Mouse (Mus musculus) C2C12 (cell line): ENCODE results near the gene Lhpp. TPM values are rescaled to one million over a fixed set of nuclear protein-coding genes. Genes with fewer than 3 reads are reported as not detected.

Experiments used
- H3K27me3 ChIP-seq: one replicate; pipeline ENCODE4 v1.6.1; 2011; ENCODE audit not compliant: control insufficient read depth, insufficient read depth, insufficient read length
- H3K36me3 ChIP-seq: one replicate; pipeline ENCODE4 v1.6.1; 2011; ENCODE audit not compliant: control insufficient read depth, insufficient read depth
- H3K4me3 ChIP-seq: one replicate; pipeline ENCODE4 v1.5.1; 2011; ENCODE audit warnings: mild to moderate bottlenecking, control low read depth; ENCODE audit not compliant: poor library complexity, insufficient read depth, severe bottlenecking
- H3K79me2 ChIP-seq: one replicate; pipeline ENCODE4 v1.6.1; 2011; ENCODE audit not compliant: control insufficient read depth, insufficient read depth
- H3K79me3 ChIP-seq: one replicate; pipeline ENCODE4 v1.6.1; 2011; ENCODE audit warnings: low read depth, control low read depth
- H3ac ChIP-seq: one replicate; pipeline ENCODE3; 2011; ENCODE audit warnings: low read depth; ENCODE audit not compliant: control insufficient read depth, insufficient read length
- CEBPB ChIP-seq: IDR thresholded peaks from one replicate; pipeline ENCODE4 v1.6.1; 2011; ENCODE audit warnings: low read depth, mild to moderate bottlenecking, control low read depth, moderate library complexity
- CTCF ChIP-seq: IDR thresholded peaks from one replicate; pipeline ENCODE4 v1.5.1; 2011; ENCODE audit not compliant: control insufficient read depth, insufficient read depth, insufficient read length
- FOSL1 ChIP-seq: IDR thresholded peaks from one replicate; pipeline ENCODE4 v1.8.0; 2011; ENCODE audit warnings: mild to moderate bottlenecking, low read length; ENCODE audit not compliant: poor library complexity, insufficient read depth, severe bottlenecking
- MAX ChIP-seq: IDR thresholded peaks from one replicate; pipeline ENCODE4 v1.6.1; 2011; ENCODE audit warnings: mild to moderate bottlenecking, control low read depth
- MYOD1 ChIP-seq: IDR thresholded peaks from one replicate; pipeline ENCODE4 v1.6.1; 2011; ENCODE audit warnings: low read depth; ENCODE audit not compliant: control insufficient read depth, insufficient read length
- MYOG ChIP-seq: IDR thresholded peaks from one replicate; pipeline ENCODE4 v1.6.1; 2011; ENCODE audit not compliant: control insufficient read depth, insufficient read length; ENCODE audit errors: extremely low read depth
- USF1 ChIP-seq: IDR thresholded peaks from one replicate; pipeline ENCODE4 v1.6.1; 2011; ENCODE audit warnings: low read depth, mild to moderate bottlenecking, control low read depth, moderate library complexity
- polyA plus RNA-seq: library from polyadenylated mRNA; unstranded; fragments of >200 nt; fragmentation: generic; extraction: Trizol; gene quantifications from one replicate; pipeline ENCODE4 v1.2.1, GENCODE M21; 2012; ENCODE audit warnings: missing spikeins

The Lhpp gene
- polyA plus RNA-seq, 1 experiment, result 2.9 TPM

DNA sequence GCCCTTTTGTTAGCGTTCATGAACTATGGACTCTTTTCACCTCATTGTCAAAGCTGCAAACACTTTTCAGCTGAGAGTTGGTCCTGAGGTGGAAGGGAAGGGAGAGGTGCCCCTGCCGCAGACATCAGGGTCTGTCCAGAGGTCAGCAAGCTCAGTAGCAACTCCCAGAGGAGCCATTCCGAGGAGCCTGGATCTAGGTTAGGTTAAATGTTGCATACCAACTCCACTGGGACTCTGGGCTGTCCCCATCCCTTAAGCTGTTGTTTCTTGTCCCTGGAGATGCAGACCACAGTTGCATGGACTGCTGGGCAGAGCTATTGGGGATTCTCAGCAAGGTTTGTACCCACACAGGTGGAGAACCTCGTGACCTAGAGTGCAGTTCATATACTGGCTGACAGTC lies 88.7 kb downstream of the Lhpp start:
- TF ChIP-seq MYOD1, result no peak
- no peak for TF ChIP-seq USF1
- TF ChIP-seq CTCF, result no peak
- TF ChIP-seq MAX, result no peak
- no peak for TF ChIP-seq FOSL1
- TF ChIP-seq MYOG, result no peak
- TF ChIP-seq CEBPB, result no peak
- Histone ChIP-seq H3K27me3 (no peaks in the 10 kb centered on the region), H3K36me3 (no peaks in the 10 kb centered on the region), H3K79me3 (no peaks in the 10 kb centered on the region), H3K79me2 (no peaks in the 10 kb centered on the region), H3ac (no peak overlapping the region), H3K4me3 (no peak overlapping the region)

- no peaks in the 10 kb centered on the region for H3K79me2 ChIP-seq
- no peak overlapping the region for H3K4me3 ChIP-seq
- no peak for TF ChIP-seq MYOD1
- no peak for TF ChIP-seq CTCF
- TF ChIP-seq MYOG, result no peak
- no peak for TF ChIP-seq FOSL1
- no peak for TF ChIP-seq CEBPB
- no peak for TF ChIP-seq MAX
- TF ChIP-seq USF1, result no peak
- H3K79me3 ChIP-seq, result no peaks in the 10 kb centered on the region
- no peak overlapping the region for H3ac ChIP-seq
- H3K36me3 ChIP-seq, result no peaks in the 10 kb centered on the region
- H3K27me3 ChIP-seq, result no peaks in the 10 kb centered on the region
Observed at GRCm38 (mm10) chr7:132699639-132700038, 89.2 kb downstream of the Lhpp start.

- Histone ChIP-seq H3K79me2 (no peaks in the 10 kb centered on the region), H3K36me3 (no peaks in the 10 kb centered on the region), H3K79me3 (no peaks in the 10 kb centered on the region), H3K27me3 (no peaks in the 10 kb centered on the region), H3K4me3 (no peak overlapping the region), H3ac (no peak overlapping the region)
- TF ChIP-seq CEBPB (no peak), MYOD1 (no peak), CTCF (no peak), FOSL1 (no peak), USF1 (no peak), MYOG (no peak), MAX (no peak)
Observed at GRCm38 (mm10) chr7:132700107-132700506, 89.7 kb downstream of the Lhpp start.

DNA sequence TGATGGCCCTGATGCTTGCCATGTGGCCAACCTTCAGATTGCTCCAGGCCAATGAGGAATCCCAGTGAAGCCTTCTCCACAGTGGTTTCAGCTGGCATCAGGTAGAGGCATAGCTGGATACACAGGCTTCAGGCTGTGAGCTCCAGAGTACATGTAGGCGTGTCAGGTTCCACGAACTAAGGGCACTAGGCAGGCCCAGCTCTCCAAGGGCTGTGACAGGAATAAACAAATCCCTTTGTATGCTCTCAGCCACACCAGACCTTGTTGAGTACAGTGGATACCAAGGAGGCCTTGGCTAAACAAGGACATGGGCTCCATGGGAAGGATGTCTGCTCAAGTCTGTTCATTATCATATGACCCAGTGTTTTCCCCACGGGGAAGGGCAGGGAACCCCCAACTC lies 91.0 kb downstream of the Lhpp start:
- Histone ChIP-seq H3K79me3 (no peaks in the 10 kb centered on the region), H3K79me2 (no peaks in the 10 kb centered on the region), H3K36me3 (no peaks in the 10 kb centered on the region), H3K27me3 (no peaks in the 10 kb centered on the region), H3ac (no peak overlapping the region), H3K4me3 (no peak overlapping the region)
- no peak for TF ChIP-seq FOSL1

GRCm38 (mm10) chr7:132702024-132702423 lies 91.6 kb downstream of the Lhpp start:
- no peaks in the 10 kb centered on the region for H3K79me2 ChIP-seq
- no peak overlapping the region for H3K4me3 ChIP-seq
- H3K27me3 ChIP-seq, result no peaks in the 10 kb centered on the region
- no peak overlapping the region for H3ac ChIP-seq
- H3K79me3 ChIP-seq, result no peaks in the 10 kb centered on the region
- TF ChIP-seq USF1, result no peak
- no peak for TF ChIP-seq MAX
- TF ChIP-seq MYOD1, result no peak
- TF ChIP-seq MYOG, result no peak
- TF ChIP-seq CTCF, result no peak
- TF ChIP-seq CEBPB, result no peak
- H3K36me3 ChIP-seq, result no peaks in the 10 kb centered on the region

- TF ChIP-seq MYOD1 (no peak), CEBPB (no peak), FOSL1 (no peak), CTCF (no peak), USF1 (no peak), MYOG (no peak), MAX (no peak)
- no peak overlapping the region for H3ac ChIP-seq
- H3K36me3 ChIP-seq, result no peaks in the 10 kb centered on the region
- no peak overlapping the region for H3K4me3 ChIP-seq
- H3K79me2 ChIP-seq, result no peaks in the 10 kb centered on the region
- H3K27me3 ChIP-seq, result no peaks in the 10 kb centered on the region
- no peaks in the 10 kb centered on the region for H3K79me3 ChIP-seq
Observed at GRCm38 (mm10) chr7:132702492-132703070, 92.1 kb downstream of the Lhpp start.
